Mouse (Mus musculus) CH12.LX (cell line): ENCODE data around the gene Mindy2. TPM values are rescaled to one million over a fixed set of nuclear protein-coding genes. Genes with fewer than 3 reads are reported as not detected.

Experiments used
- DNase-seq: peaks from one replicate; pipeline ENCODE4 v3.0.0-alpha.2; 2013; ENCODE audit errors: extremely low read depth
- H3K27ac ChIP-seq: 2 replicates; pipeline ENCODE4 v1.5.1; 2012; ENCODE audit warnings: low read depth, mild to moderate bottlenecking, control low read depth, moderate library complexity; ENCODE audit not compliant: insufficient read depth
- H3K27me3 ChIP-seq: replicated peaks from 2 replicates; pipeline ENCODE3; 2012; ENCODE audit warnings: inconsistent platforms
- H3K36me3 ChIP-seq, 2 experiments: replicated peaks in 1 of 2; 2 replicates each; pipeline versions ENCODE3 to v1.6.1; 2012; ENCODE audit warnings: inconsistent platforms in 1 of 2, low read length in 1 of 2, mild to moderate bottlenecking in 1 of 2, mixed read lengths in 1 of 2, moderate library complexity in 1 of 2; ENCODE audit not compliant: control insufficient read depth in 1 of 2, insufficient read depth in 1 of 2
- H3K4me1 ChIP-seq, 2 experiments: 2 replicates each; pipeline ENCODE4 v1.6.1; 2012; ENCODE audit warnings: inconsistent platforms in 1 of 2, moderate library complexity in 1 of 2; ENCODE audit not compliant: insufficient read depth in 2 of 2, control insufficient read depth in 1 of 2
- H3K4me2 ChIP-seq: 2 replicates; pipeline ENCODE4 v1.6.1; 2012; ENCODE audit warnings: low read depth, mild to moderate bottlenecking, control low read depth; ENCODE audit not compliant: poor library complexity, insufficient read depth, severe bottlenecking
- H3K4me3 ChIP-seq, 3 experiments: fragments of 150-350 bp in 1 of 3; sonication (generic) in 1 of 3; replicated peaks in 1 of 3; 2 replicates each; pipeline versions ENCODE3 to v1.5.1; 2011 to 2012; ENCODE audit warnings: low read depth in 2 of 3, low read length in 2 of 3, mild to moderate bottlenecking in 2 of 3, moderate library complexity in 2 of 3, control low read depth in 1 of 3, improper control_type of control experiment in 1 of 3, inconsistent platforms in 1 of 3, mixed read lengths in 1 of 3; ENCODE audit not compliant: poor library complexity in 1 of 3
- H3K79me2 ChIP-seq: replicated peaks from 2 replicates; pipeline ENCODE4 v1.6.1; 2012; ENCODE audit warnings: mild to moderate bottlenecking, moderate library complexity; ENCODE audit not compliant: control insufficient read depth, poor library complexity, insufficient read depth, severe bottlenecking; ENCODE audit errors: extremely low read depth
- H3K9ac ChIP-seq: 2 replicates; pipeline ENCODE4 v1.6.1; 2012; ENCODE audit warnings: low read depth, mild to moderate bottlenecking, control low read depth, moderate library complexity; ENCODE audit not compliant: insufficient read depth
- H3K9me3 ChIP-seq: replicated peaks from 2 replicates; pipeline ENCODE3; 2012; ENCODE audit warnings: low read length, inconsistent platforms, mixed read lengths
- BHLHE40 ChIP-seq: IDR thresholded peaks from 2 replicates; pipeline ENCODE4 v1.6.1; 2011; ENCODE audit warnings: mild to moderate bottlenecking, low read depth, low read length, improper control_type of control experiment
- CTCF ChIP-seq, 2 experiments: IDR thresholded peaks in 1 of 2; conservative IDR thresholded peaks in 1 of 2; 2 replicates each; pipeline ENCODE4 v1.5.1; 2011 to 2012; ENCODE audit warnings: low read depth in 2 of 2, low read length in 2 of 2, improper control_type of control experiment in 1 of 2, inconsistent platforms in 1 of 2, mild to moderate bottlenecking in 1 of 2, moderate library complexity in 1 of 2
- E2F4 ChIP-seq: IDR thresholded peaks from 2 replicates; pipeline ENCODE4 v1.6.1; 2011; ENCODE audit warnings: low read depth, low read length, improper control_type of control experiment; ENCODE audit not compliant: insufficient replicate concordance
- EP300 ChIP-seq: IDR thresholded peaks from 2 replicates; pipeline ENCODE4 v1.6.1; 2011; ENCODE audit warnings: low read length, improper control_type of control experiment
- ETS1 ChIP-seq: conservative IDR thresholded peaks from 2 replicates; pipeline ENCODE4 v1.6.1; 2012; ENCODE audit warnings: low read depth, mild to moderate bottlenecking, inconsistent platforms, low read length, improper control_type of control experiment, moderate library complexity
- HCFC1 ChIP-seq: IDR thresholded peaks from 2 replicates; pipeline ENCODE4 v1.6.1; 2012; ENCODE audit warnings: low read depth, mild to moderate bottlenecking, inconsistent platforms, low read length, improper control_type of control experiment
- IRF4 ChIP-seq: IDR thresholded peaks from 2 replicates; pipeline ENCODE4 v1.6.1; 2014; ENCODE audit warnings: low read depth, mild to moderate bottlenecking, inconsistent platforms, low read length, improper control_type of control experiment
- MAX ChIP-seq: IDR thresholded peaks from 2 replicates; pipeline ENCODE4 v1.6.1; 2011; ENCODE audit warnings: low read length, improper control_type of control experiment
- MEF2A ChIP-seq: IDR thresholded peaks from 2 replicates; pipeline ENCODE4 v1.6.1; 2014; ENCODE audit warnings: low read depth, mild to moderate bottlenecking, inconsistent platforms, low read length, improper control_type of control experiment, borderline replicate concordance
- MYC ChIP-seq: IDR thresholded peaks from 2 replicates; pipeline ENCODE4 v1.6.1; 2011; ENCODE audit warnings: low read depth, mild to moderate bottlenecking, improper control_type of control experiment, low read length
- NELFE ChIP-seq: IDR thresholded peaks from 2 replicates; pipeline ENCODE4 v1.6.1; 2011; ENCODE audit warnings: low read depth, low read length, improper control_type of control experiment
- NRF1 ChIP-seq: IDR thresholded peaks from 2 replicates; pipeline ENCODE4 v1.6.1; 2014; ENCODE audit warnings: low read depth, mild to moderate bottlenecking, inconsistent platforms, low read length, improper control_type of control experiment, moderate library complexity
- PAX5 ChIP-seq: IDR thresholded peaks from 2 replicates; pipeline ENCODE4 v1.6.1; 2012; ENCODE audit warnings: low read length, inconsistent platforms, mixed read lengths
- POLR2A ChIP-seq: IDR thresholded peaks from 2 replicates; pipeline ENCODE4 v1.6.1; 2011; ENCODE audit warnings: low read depth, mild to moderate bottlenecking, improper control_type of control experiment, low read length
- POLR2AphosphoS2 ChIP-seq: IDR thresholded peaks from 2 replicates; pipeline ENCODE4 v1.6.1; 2011; ENCODE audit warnings: low read depth, low read length, improper control_type of control experiment
- RCOR1 ChIP-seq: conservative IDR thresholded peaks from 2 replicates; pipeline ENCODE4 v1.6.1; 2012; ENCODE audit warnings: low read depth, mild to moderate bottlenecking, inconsistent platforms, low read length, improper control_type of control experiment
- SIN3A ChIP-seq: IDR thresholded peaks from 2 replicates; pipeline ENCODE4 v1.6.1; 2012; ENCODE audit warnings: low read length, improper control_type of control experiment, inconsistent platforms
- SMC3 ChIP-seq: IDR thresholded peaks from 2 replicates; pipeline ENCODE4 v1.6.1; 2011; ENCODE audit warnings: low read depth, low read length, improper control_type of control experiment
- TBP ChIP-seq: conservative IDR thresholded peaks from 2 replicates; pipeline ENCODE4 v1.6.1; 2011; ENCODE audit warnings: low read depth, low read length, improper control_type of control experiment
- TCF12 ChIP-seq: IDR thresholded peaks from 2 replicates; pipeline ENCODE4 v1.6.1; 2014; ENCODE audit warnings: low read depth, mild to moderate bottlenecking, inconsistent platforms, low read length, improper control_type of control experiment
- USF1 ChIP-seq: IDR thresholded peaks from 2 replicates; pipeline ENCODE4 v1.6.1; 2014; ENCODE audit warnings: low read depth, mild to moderate bottlenecking, inconsistent platforms, low read length, improper control_type of control experiment
- USF2 ChIP-seq: conservative IDR thresholded peaks from 2 replicates; pipeline ENCODE4 v1.6.1; 2011; ENCODE audit warnings: low read depth, low read length, improper control_type of control experiment
- ZC3H11A ChIP-seq: IDR thresholded peaks from 2 replicates; pipeline ENCODE4 v1.6.1; 2012; ENCODE audit warnings: low read depth, mild to moderate bottlenecking, inconsistent platforms, low read length, improper control_type of control experiment
- ZMIZ1 ChIP-seq: IDR thresholded peaks from 2 replicates; pipeline ENCODE4 v1.6.1; 2012; ENCODE audit warnings: low read depth, mild to moderate bottlenecking, inconsistent platforms, low read length, improper control_type of control experiment
- ZNF384 ChIP-seq: IDR thresholded peaks from 2 replicates; pipeline ENCODE4 v1.6.1; 2012; ENCODE audit warnings: low read depth, low read length, improper control_type of control experiment, inconsistent platforms
- dilution Hi-C: fragments of 300-500 bp; cut with MboI; formaldehyde crosslinking; loops from 2 replicates; pipeline ENCODE4 v1.14.3; 2020; ENCODE audit warnings: low sequenced_read_pairs; ENCODE audit not compliant: extremely low pct_unique_long_range_greater_than_20kb, extremely low pct_ligation_motif_present
- in situ Hi-C: fragments of 300-500 bp; cut with MboI; formaldehyde crosslinking; loops from 3 replicates; pipeline ENCODE4 v1.14.3; 2019; ENCODE audit warnings: low sequenced_read_pairs, low pct_ligation_motif_present, low pct_unique_long_range_greater_than_20kb, mixed read lengths
- polyA plus RNA-seq: library from polyadenylated mRNA; unstranded; fragments of >175 nt; gene quantifications from 2 replicates; pipeline ENCODE4 v1.2.1, GENCODE M21; 2012; ENCODE audit warnings: low read depth; ENCODE audit not compliant: insufficient read length
- total RNA-seq, 2 experiments: library from RNA; depleted of rRNA; stranded (reverse); fragments of 300-350 nt in 1 of 2; fragments of >200 nt in 1 of 2; gene quantifications; 2 replicates each; pipeline ENCODE4 v1.2.3; 2012 to 2014

The Mindy2 gene
- total and polyA plus RNA-seq, 3 experiments = 5.9 to 9.9 (median 7.0) TPM

DNA sequence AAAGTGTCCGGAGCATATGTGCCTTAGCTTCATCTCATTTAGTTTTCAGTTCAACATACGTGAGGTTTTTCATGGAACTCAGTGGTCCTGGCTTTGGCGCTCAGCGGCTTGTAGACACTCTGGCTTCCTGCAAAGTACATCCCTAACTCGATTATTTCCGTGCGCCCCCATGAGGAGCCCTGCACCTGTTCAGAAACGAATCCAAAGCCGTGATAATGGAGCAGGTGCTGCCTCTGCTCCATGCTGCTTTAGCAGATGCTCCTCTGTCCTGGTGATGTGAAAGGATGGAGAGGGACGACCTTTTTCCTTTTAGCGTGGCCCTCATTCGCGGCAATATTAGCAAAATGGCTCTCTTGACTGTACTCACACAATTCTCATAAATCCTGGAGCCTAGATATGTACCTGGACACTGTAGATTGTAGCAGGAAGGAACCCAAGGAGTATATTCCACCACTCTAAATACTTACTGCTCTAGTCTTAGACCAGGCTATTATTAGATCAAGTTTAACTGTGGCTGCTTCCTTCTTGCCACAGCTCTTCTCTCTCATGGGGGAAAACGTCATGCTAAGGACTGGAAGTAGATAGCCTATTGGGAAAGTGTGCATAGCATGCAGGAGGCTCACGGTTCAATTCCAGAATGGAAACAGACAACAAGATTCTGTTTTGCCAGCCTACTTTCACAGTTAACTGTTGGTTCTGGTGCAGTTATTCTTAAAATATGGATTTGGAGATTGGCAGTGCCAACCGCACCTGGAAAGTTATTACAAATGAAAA is 8.6 kb upstream of the Mindy2 start:
- Histone ChIP-seq H3K4me1 (0 out of 4 replicates have a peak, but pooled peaks cover 0 to 3% of the 10 kb centered on the region in 2 experiments), H3K9me3 (peaks cover 2% of the 10 kb centered on the region), H3K4me2 (no peak overlapping the region), H3K79me2 (no peaks in the 10 kb centered on the region), H3K4me3 (no peak overlapping the region), H3K9ac (no peak overlapping the region), H3K36me3 (no peaks in the 10 kb centered on the region), H3K27ac (no peak overlapping the region), H3K27me3 (no peaks in the 10 kb centered on the region)
- DNase-seq = no peak
- in situ Hi-C loops = no loop called here
- TF ChIP-seq ETS1 (no peak), TCF12 (no peak), SIN3A (no peak), USF2 (no peak), E2F4 (no peak), HCFC1 (no peak), TBP (no peak), MYC (no peak), NELFE (no peak), RCOR1 (no peak), MAX (no peak), CTCF (conservative IDR thresholded peaks at IDR 0.05 in 1 of 2, IDR thresholded peaks at IDR 0.05 in 1 of 2; ENCODE audit: low read depth in 2 of 2, low read length in 2 of 2) (no peak)
- dilution Hi-C loops = no loop called here

GRCm38 (mm10) chr9:70664847-70665246 is 7.9 kb upstream of the Mindy2 start:
- Histone ChIP-seq H3K79me2 (no peaks in the 10 kb centered on the region), H3K36me3 (no peaks in the 10 kb centered on the region), H3K4me3 (no peak overlapping the region), H3K9ac (no peak overlapping the region), H3K4me1 (0 out of 4 replicates have a peak, but pooled peaks cover 0 to 3% of the 10 kb centered on the region in 2 experiments), H3K27ac (no peak overlapping the region), H3K27me3 (no peaks in the 10 kb centered on the region), H3K9me3 (peaks cover 2% of the 10 kb centered on the region), H3K4me2 (no peak overlapping the region)
- dilution Hi-C loops = no loop called here
- no peak for DNase-seq
- TF ChIP-seq USF1 (no peak), POLR2A (no peak), MEF2A (no peak), EP300 (no peak), NRF1 (no peak), MAX (no peak), SMC3 (no peak), BHLHE40 (no peak), E2F4 (no peak), NELFE (no peak), PAX5 (no peak), RCOR1 (no peak), ZNF384 (no peak), CTCF (conservative IDR thresholded peaks at IDR 0.05 in 1 of 2, IDR thresholded peaks at IDR 0.05 in 1 of 2; ENCODE audit: low read depth in 2 of 2, low read length in 2 of 2) (no peak), POLR2AphosphoS2 (no peak), ZMIZ1 (no peak), IRF4 (no peak), ZC3H11A (no peak), TCF12 (no peak), SIN3A (no peak)
- in situ Hi-C loops = no loop called here
